ENCODE assay signal across 13 mouse cellular contexts in the genomic region with DNA sequence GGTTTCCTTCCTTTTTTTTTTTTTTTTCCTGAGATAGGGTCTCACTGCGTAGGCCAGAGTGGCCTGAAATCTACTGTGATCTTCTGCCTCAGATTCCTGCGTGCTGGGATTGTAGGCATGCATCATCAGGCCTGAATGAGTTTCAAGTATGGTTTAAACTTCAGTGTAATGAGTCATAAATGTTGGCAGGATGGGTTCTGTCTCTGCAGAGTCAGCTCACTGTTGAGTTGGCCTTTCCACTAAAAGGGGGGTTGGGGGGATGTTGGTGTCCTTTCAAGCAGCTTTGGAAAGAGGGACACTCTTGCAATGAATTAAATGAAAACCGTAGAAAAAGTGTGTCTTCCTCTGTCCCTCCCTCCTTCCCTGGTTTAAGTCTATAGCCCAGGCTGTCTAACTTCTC. TPM values are rescaled to one million over a fixed set of nuclear protein-coding genes. Genes with fewer than 3 reads are reported as not detected.
DNase-seq lines count a peak whose midpoint lies in the region.
"Had no signal": no experiment of that assay in that cellular context is flagged by ENCODE, and none has a peak within 500 bp of the region (broad histone marks: within the 10 kb centered on the region; RNA-seq: fewer than 3 reads in every experiment).

No protein-coding gene starts in this region.

- DNase-seq in layer of hippocampus, adult 11-12 months (ENCODE audit: low spot score), result peak; percentile 24
- no peak for DNase-seq in layer of hippocampus, postnatal 14 days (ENCODE audit: low spot score in 2 of 2)
- DNase-seq in 416B (ENCODE audit: low read depth) (peak; percentile 24), MN1 (ENCODE audit: low spot score) (peak; percentile 29)
- DNase-seq in brain, adult 2 months (ENCODE audit: low read depth, low spot score), result peak; percentile 72
- no peak for DNase-seq in cerebellum, adult 11-12 months
- DNase-seq in cerebellum, adult 9-11 months, result no peak
- DNase-seq: cerebellum, postnatal 36 days; kidney, adult 8-10 months; lung, postnatal 36 days; thymus, adult 18-20 months had no signal

RNA-seq across cellular contexts. Expression of a gene that starts 9.5 kb away (rescaled TPM):
- 10 to 100 TPM; 48.4 to 49.3 TPM for total RNA-seq in layer of hippocampus, postnatal 14 days (2021)

RNA-seq across cellular contexts. Expression of a gene that starts 9.6 kb away (rescaled TPM):
- total RNA-seq in layer of hippocampus, postnatal 14 days (2021), result 10 to 100 TPM; 11.8 to 12.8 TPM

RNA-seq across cellular contexts. Expression of a gene that starts 36.1 kb away (rescaled TPM):
- total RNA-seq in layer of hippocampus, postnatal 14 days (2021), result not detected
- total RNA-seq: gastrocnemius, adult 8-10 months; layer of hippocampus, adult 8-10 months had no signal

RNA-seq across cellular contexts. Expression of a gene that starts 38.4 kb away (rescaled TPM):
- total RNA-seq in layer of hippocampus, postnatal 14 days (2021), result 10 to 100 TPM; 27.5 to 36.7 TPM

RNA-seq across cellular contexts. Expression of a gene that starts 38.6 kb away (rescaled TPM):
- total RNA-seq in layer of hippocampus, postnatal 14 days (2021), result 10 to 100 TPM; 42.3 to 44.8 TPM

Comparison
In these comparisons a context has a peak if more than half of its experiments do, and no peak if none do; other contexts are left out.
1. DNase-seq: peak in layer of hippocampus, adult 11-12 months (single experiment), 416B (single experiment), MN1 (single experiment) and brain, adult 2 months (single experiment); none in layer of hippocampus, postnatal 14 days (0 of 2), cerebellum, adult 11-12 months (single experiment) and cerebellum, adult 9-11 months (single experiment).